Mouse (Mus musculus) cerebellum, adult 9-10 months (tissue): ENCODE data around the gene Camta1.
A peak's percentile ranks its signal among the peaks of the same experiment; 100 is the strongest.

ENCODE experiments used
- DNase-seq: peaks from one replicate; pipeline ENCODE4 v3.0.0; 2022

The Camta1 gene

GRCm38 (mm10) chr4:151138135-151138534 is 723.5 kb downstream of the Camta1 start:
- peak; percentile 80 for DNase-seq

- no peak for DNase-seq
Measured at GRCm38 (mm10) chr4:151137701-151138100, 724.0 kb downstream of the Camta1 start.

GRCm38 (mm10) chr4:151135491-151135890 is 726.2 kb downstream of the Camta1 start:
- peak; percentile 46 for DNase-seq

GRCm38 (mm10) chr4:151133760-151134159 is 727.9 kb downstream of the Camta1 start:
- peak; percentile 50 for DNase-seq

GRCm38 (mm10) chr4:151132493-151132892 is 729.2 kb downstream of the Camta1 start:
- no peak for DNase-seq

GRCm38 (mm10) chr4:151130756-151131490 is 730.8 kb downstream of the Camta1 start:
- peak; percentile 48 for DNase-seq

GRCm38 (mm10) chr4:151129725-151130557 is 731.7 kb downstream of the Camta1 start:
- DNase-seq = peak; percentile 61

GRCm38 (mm10) chr4:151128641-151129541 is 732.8 kb downstream of the Camta1 start:
- peak; percentile 92 for DNase-seq

- DNase-seq = peak; percentile 58
Measured at GRCm38 (mm10) chr4:151127636-151128548, 733.8 kb downstream of the Camta1 start.

- DNase-seq = no peak
Measured at GRCm38 (mm10) chr4:151118883-151119282, 742.8 kb downstream of the Camta1 start.

- no peak for DNase-seq
Measured at GRCm38 (mm10) chr4:151114574-151114973, 747.1 kb downstream of the Camta1 start.

GRCm38 (mm10) chr4:151111226-151111625 is 750.5 kb downstream of the Camta1 start:
- no peak for DNase-seq

GRCm38 (mm10) chr4:151108834-151109241 is 752.8 kb downstream of the Camta1 start:
- peak; percentile 56 for DNase-seq

GRCm38 (mm10) chr4:151108028-151108771 is 753.5 kb downstream of the Camta1 start:
- DNase-seq = peak; percentile 90

GRCm38 (mm10) chr4:151107131-151108001 is 754.3 kb downstream of the Camta1 start:
- DNase-seq = peak; percentile 67

- peak; percentile 41 for DNase-seq
Measured at GRCm38 (mm10) chr4:151106468-151106867, 755.2 kb downstream of the Camta1 start.

GRCm38 (mm10) chr4:151105886-151106285 is 755.8 kb downstream of the Camta1 start:
- peak; percentile 54 for DNase-seq

- DNase-seq = peak; percentile 46
Measured at GRCm38 (mm10) chr4:151104147-151104546, 757.5 kb downstream of the Camta1 start.

- DNase-seq = peak; percentile 75
Measured at GRCm38 (mm10) chr4:151103646-151104045, 758.0 kb downstream of the Camta1 start.

- no peak for DNase-seq
Measured at GRCm38 (mm10) chr4:151097104-151097438, 764.6 kb downstream of the Camta1 start.
